Mouse (Mus musculus) heart, postnatal 0 days (tissue): ENCODE results near the gene 9130230L23Rik. TPM values are rescaled to one million over a fixed set of nuclear protein-coding genes. Genes with fewer than 3 reads are reported as not detected.

Experiments
- ATAC-seq: fragments of 200-750 bp; cut with Nextera tagmentation; 2 replicates; pipeline ENCODE4 v1.8.0; 2017; ENCODE audit warnings: low read depth, moderate number of reproducible peaks, moderate library complexity; ENCODE audit not compliant: insufficient read depth
- DNase-seq: peaks from one replicate; pipeline ENCODE4 v3.0.0-alpha.2; 2016; ENCODE audit warnings: low spot score
- H3K27ac ChIP-seq: fragments of 300-500 bp; sonication (generic); 2 replicates; pipeline ENCODE4 v1.5.1; 2014; ENCODE audit warnings: low read depth, mild to moderate bottlenecking
- H3K27me3 ChIP-seq: fragments of 300-500 bp; sonication (generic); 2 replicates; pipeline ENCODE4 v1.6.1; 2014; ENCODE audit warnings: low read length, mixed read lengths; ENCODE audit not compliant: control insufficient read depth, insufficient read depth
- H3K36me3 ChIP-seq: fragments of 300-500 bp; sonication (generic); replicated peaks from 2 replicates; pipeline ENCODE4 v1.6.1; 2014; ENCODE audit warnings: low read length, mixed read lengths; ENCODE audit not compliant: control insufficient read depth, insufficient read depth
- H3K4me1 ChIP-seq: fragments of 300-500 bp; sonication (generic); 2 replicates; pipeline ENCODE4 v1.6.1; 2014; ENCODE audit warnings: antibody characterized with exemption; ENCODE audit not compliant: control insufficient read depth, insufficient read depth
- H3K4me2 ChIP-seq: fragments of 300-500 bp; sonication (generic); 2 replicates; pipeline ENCODE4 v1.6.1; 2014; ENCODE audit warnings: low read depth, mild to moderate bottlenecking, low read length, moderate library complexity
- H3K4me3 ChIP-seq: fragments of 300-500 bp; sonication (generic); 2 replicates; pipeline ENCODE4 v1.5.1; 2014; ENCODE audit warnings: low read depth, low read length
- H3K9ac ChIP-seq: fragments of 300-500 bp; sonication (generic); replicated peaks from 2 replicates; pipeline ENCODE4 v1.6.1; 2014; ENCODE audit warnings: low read depth, low read length, mixed read lengths
- H3K9me3 ChIP-seq: fragments of 300-500 bp; sonication (generic); replicated peaks from 2 replicates; pipeline ENCODE4 v1.6.1; 2016; ENCODE audit warnings: low read length; ENCODE audit not compliant: control insufficient read depth
- CTCF ChIP-seq: IDR thresholded peaks from 2 replicates; pipeline ENCODE4 v1.5.1; 2016; ENCODE audit warnings: antibody characterized with exemption, control low read depth, low read depth
- EP300 ChIP-seq: IDR thresholded peaks from 2 replicates; pipeline ENCODE4 v1.6.1; 2016; ENCODE audit warnings: antibody characterized with exemption, low read depth
- WGBS: fragments of 180-500 bp; shearing (Covaris S2); extraction: QIAGEN DNeasy Blood & Tissue Kit; methylation state at CpG from one replicate; pipeline ENCODE4 v1.1.7; 2014; 5-methylcytosine and 5-hydroxymethylcytosine counted together
- polyA plus RNA-seq: library from polyadenylated mRNA; unstranded; fragments of >200 nt; fragmentation: Nextera tagmentation; extraction: Ambion mirVana; gene quantifications from 2 replicates; pipeline ENCODE4 v1.2.1, GENCODE M21; 2015
- total RNA-seq: library from RNA; depleted of rRNA; stranded (reverse); fragments of >200 nt; gene quantifications from 2 replicates; pipeline ENCODE4 v1.2.3, GENCODE M21; 2014; ENCODE audit warnings: low replicate concordance

The 9130230L23Rik gene
- total and polyA plus RNA-seq, 2 experiments from 2014 or later, result 0.26 TPM; not detected in 1

DNA sequence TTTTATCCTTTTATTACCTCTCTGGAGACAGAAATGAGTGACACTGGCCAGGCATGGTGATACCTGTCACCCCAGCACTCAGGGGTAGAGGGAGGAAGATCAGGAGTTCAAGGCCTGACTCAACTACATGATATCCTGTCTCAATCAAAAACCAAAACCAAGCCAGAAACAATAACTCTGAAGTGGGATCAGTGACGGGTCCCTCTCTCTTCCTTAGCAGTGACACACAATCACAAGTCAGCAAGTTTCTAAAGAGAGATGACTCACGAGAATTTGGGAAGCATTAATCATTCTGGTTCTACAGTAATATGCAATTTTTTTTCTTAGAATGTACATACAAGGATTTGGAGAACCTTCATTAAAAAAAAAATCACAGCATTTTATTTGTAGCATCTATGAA lies 30.9 kb downstream of the 9130230L23Rik start:
- H3K9ac ChIP-seq, result no peak overlapping the region
- WGBS, result 62% methylated on average over 2 of the region's 2 CpGs

GRCm38 (mm10) chr5:65968004-65968403 lies 36.1 kb downstream of the 9130230L23Rik start:
- Histone ChIP-seq H3K9ac (no peak overlapping the region), H3K4me1 (no peaks in the 10 kb centered on the region), H3K27ac (no peak overlapping the region), H3K27me3 (no peaks in the 10 kb centered on the region), H3K9me3 (no peaks in the 10 kb centered on the region), H3K36me3 (no peaks in the 10 kb centered on the region), H3K4me3 (no peak overlapping the region), H3K4me2 (no peak overlapping the region)
- no peak for ATAC-seq
- 86% methylated on average over 3 of the region's 3 CpGs for WGBS
- TF ChIP-seq CTCF, result no peak
- no peak for TF ChIP-seq EP300
- DNase-seq, result no peak

More for the DNA sequence above, 30.9 kb downstream of the 9130230L23Rik start:
- no peaks in the 10 kb centered on the region for H3K4me1 ChIP-seq
- H3K36me3 ChIP-seq, result no peaks in the 10 kb centered on the region
- DNase-seq (no peak), ATAC-seq (no peak)
- no peak overlapping the region for H3K4me2 ChIP-seq
- H3K9me3 ChIP-seq, result no peaks in the 10 kb centered on the region
- H3K4me3 ChIP-seq, result no peak overlapping the region
- TF ChIP-seq CTCF (no peak), EP300 (no peak)
- H3K27me3 ChIP-seq, result no peaks in the 10 kb centered on the region
- H3K27ac ChIP-seq, result no peak overlapping the region

GRCm38 (mm10) chr5:65967091-65967490 lies 37.0 kb downstream of the 9130230L23Rik start:
- no peak overlapping the region for H3K27ac ChIP-seq
- no peak overlapping the region for H3K9ac ChIP-seq
- no peak for ATAC-seq
- no peaks in the 10 kb centered on the region for H3K9me3 ChIP-seq
- H3K4me1 ChIP-seq, result no peaks in the 10 kb centered on the region
- H3K27me3 ChIP-seq, result no peaks in the 10 kb centered on the region
- TF ChIP-seq CTCF, result no peak
- TF ChIP-seq EP300, result no peak
- H3K4me3 ChIP-seq, result no peak overlapping the region
- no peaks in the 10 kb centered on the region for H3K36me3 ChIP-seq
- no peak for DNase-seq
- H3K4me2 ChIP-seq, result no peak overlapping the region
- WGBS, result 50% methylated on average over 12 of the region's 12 CpGs

DNA sequence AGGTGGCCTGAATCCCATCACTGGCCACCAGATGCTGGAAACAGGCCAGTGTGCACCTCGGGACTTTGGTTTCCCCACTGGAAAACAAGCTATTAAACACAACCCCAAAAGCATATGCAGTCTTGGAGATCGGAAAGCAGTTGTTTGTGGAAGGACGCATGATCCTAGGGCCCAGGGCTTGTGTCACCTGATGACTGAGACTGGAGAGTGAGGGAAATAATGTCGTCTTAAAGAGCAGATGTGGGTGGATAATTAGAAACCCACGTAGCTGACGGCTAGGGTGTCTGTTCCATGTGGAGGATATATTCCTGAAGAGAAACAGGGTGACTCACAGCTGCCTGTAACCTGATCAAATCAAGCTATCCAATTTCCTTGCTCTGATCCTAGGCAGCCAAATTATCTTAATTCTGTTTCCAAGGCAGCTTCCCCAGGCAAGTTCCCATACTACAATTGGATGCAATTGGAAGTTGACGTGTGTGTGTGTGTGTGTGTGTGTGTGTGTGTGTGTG lies 38.3 kb downstream of the 9130230L23Rik start:
- no peak for ATAC-seq

GRCm38 (mm10) chr5:65963291-65963690 lies 40.8 kb downstream of the 9130230L23Rik start:
- Histone ChIP-seq H3K4me1 (no peaks in the 10 kb centered on the region), H3K27ac (no peak overlapping the region), H3K4me3 (no peak overlapping the region), H3K4me2 (no peak overlapping the region), H3K27me3 (no peaks in the 10 kb centered on the region), H3K9ac (no peak overlapping the region), H3K9me3 (no peaks in the 10 kb centered on the region), H3K36me3 (no peaks in the 10 kb centered on the region)
- 87% methylated on average over 5 of the region's 5 CpGs for WGBS
- DNase-seq (no peak), ATAC-seq (no peak)
- TF ChIP-seq EP300 (no peak), CTCF (no peak)

More for the DNA sequence above, 38.3 kb downstream of the 9130230L23Rik start:
- Histone ChIP-seq H3K4me2 (no peak overlapping the region), H3K36me3 (no peaks in the 10 kb centered on the region), H3K27me3 (no peaks in the 10 kb centered on the region), H3K9me3 (no peaks in the 10 kb centered on the region), H3K4me1 (no peaks in the 10 kb centered on the region), H3K4me3 (no peak overlapping the region), H3K9ac (no peak overlapping the region), H3K27ac (no peak overlapping the region)
- 55% methylated on average over 7 of the region's 7 CpGs for WGBS
- no peak for DNase-seq
- TF ChIP-seq CTCF, result no peak
- no peak for TF ChIP-seq EP300

GRCm38 (mm10) chr5:65960597-65960950 lies 43.5 kb downstream of the 9130230L23Rik start:
- 83% methylated on average over 11 of the region's 11 CpGs for WGBS
- ATAC-seq, result no peak
- H3K4me3 ChIP-seq, result no peak overlapping the region

More at GRCm38 (mm10) chr5:65960597-65960950, 43.5 kb downstream of the 9130230L23Rik start:
- H3K27ac ChIP-seq, result no peak overlapping the region
- no peaks in the 10 kb centered on the region for H3K4me1 ChIP-seq
- no peaks in the 10 kb centered on the region for H3K27me3 ChIP-seq
- TF ChIP-seq CTCF, result no peak
- no peak for TF ChIP-seq EP300
- no peak overlapping the region for H3K9ac ChIP-seq
- DNase-seq, result no peak
- no peaks in the 10 kb centered on the region for H3K36me3 ChIP-seq
- no peak overlapping the region for H3K4me2 ChIP-seq
- H3K9me3 ChIP-seq, result no peaks in the 10 kb centered on the region
